Comparison of ENCODE assay signal across 11 mouse cellular contexts in the genomic region with DNA sequence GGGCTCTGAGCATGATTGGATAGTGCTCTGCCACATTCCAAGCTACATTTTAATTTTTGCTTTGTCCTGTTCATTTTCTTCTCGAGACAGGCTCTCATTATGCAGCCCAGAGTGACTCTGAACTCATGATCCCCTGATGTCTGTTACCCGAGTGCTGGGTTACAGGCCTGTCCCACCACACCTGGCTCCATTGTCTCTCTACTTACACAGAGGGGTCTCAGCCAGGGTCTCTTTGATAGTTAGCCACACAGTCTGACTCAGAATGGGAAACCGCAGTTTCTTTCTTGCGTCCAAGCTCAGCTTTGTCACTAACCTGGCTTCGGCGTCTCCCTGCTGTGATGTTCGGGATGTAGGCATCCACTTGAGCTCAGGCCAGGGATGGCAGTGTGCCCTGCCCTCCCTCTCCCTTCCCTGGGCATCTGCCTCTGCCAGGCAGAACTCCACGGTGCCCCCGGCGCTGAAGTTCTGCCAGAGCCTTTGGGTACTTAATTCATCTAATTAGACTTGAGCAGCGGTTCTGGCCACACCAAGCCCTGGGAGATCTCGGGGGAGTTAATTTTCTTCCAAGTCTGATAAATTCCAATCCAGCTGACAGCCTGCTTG. TPM values are rescaled to one million over a fixed set of nuclear protein-coding genes. Genes with fewer than 3 reads are reported as not detected.
DNase-seq lines count a peak whose midpoint lies in the region; ATAC-seq lines count a peak whose summit lies in the region.
"Had no signal": no experiment of that assay in that cellular context is flagged by ENCODE, and none has a peak within 500 bp of the region (broad histone marks: within the 10 kb centered on the region; RNA-seq: fewer than 3 reads in every experiment).

No protein-coding gene starts in this region.

- H3K9me3 ChIP-seq in hindbrain, embryonic 12.5 days (replicated peaks), result no peaks in the 10 kb centered on the region
- H3K9me3 ChIP-seq in midbrain, embryonic 12.5 days, result no peaks in the 10 kb centered on the region
- no peaks in the 10 kb centered on the region for H3K9me3 ChIP-seq in kidney, embryonic 16.5 days (ENCODE audit: low read length)
- H3K9me3 ChIP-seq: embryonic facial prominence, embryonic 15.5 days had no signal

- H3K9ac ChIP-seq in hindbrain, embryonic 12.5 days, result no peak overlapping the region
- no peak overlapping the region for H3K9ac ChIP-seq in midbrain, embryonic 12.5 days (replicated peaks)
- H3K9ac ChIP-seq in kidney, embryonic 16.5 days (replicated peaks; ENCODE audit: low read length), result no peak overlapping the region
- H3K9ac ChIP-seq: embryonic facial prominence, embryonic 15.5 days had no signal

- no peak overlapping the region for H3K4me2 ChIP-seq in hindbrain, embryonic 12.5 days (replicated peaks)
- no peak overlapping the region for H3K4me2 ChIP-seq in midbrain, embryonic 12.5 days (replicated peaks)
- no peak overlapping the region for H3K4me2 ChIP-seq in kidney, embryonic 16.5 days (replicated peaks; ENCODE audit: low read depth, low read length)
- H3K4me2 ChIP-seq: embryonic facial prominence, embryonic 15.5 days had no signal

- no peak for ATAC-seq in hindbrain, embryonic 12.5 days (ENCODE audit: low FRiP score)
- no peak for ATAC-seq in midbrain, embryonic 12.5 days (ENCODE audit: low FRiP score, low read depth)
- ATAC-seq in kidney, embryonic 16.5 days (ENCODE audit: low FRiP score, low TSS enrichment), result no peak

- H3K4me3 ChIP-seq in hindbrain, embryonic 12.5 days, result no peak overlapping the region
- no peak overlapping the region for H3K4me3 ChIP-seq in midbrain, embryonic 12.5 days
- H3K4me3 ChIP-seq in kidney, embryonic 16.5 days (ENCODE audit: low read length), result no peak overlapping the region
- H3K4me3 ChIP-seq: embryonic facial prominence, embryonic 15.5 days had no signal

- 57% methylated on average over 12 of the region's 12 CpGs for WGBS in hindbrain, embryonic 12.5 days
- 59% methylated on average over 12 of the region's 12 CpGs for WGBS in midbrain, embryonic 12.5 days
- WGBS in kidney, embryonic 16.5 days, result 74% methylated on average over 12 of the region's 12 CpGs

- H3K4me1 ChIP-seq in hindbrain, embryonic 12.5 days, result peaks cover 30% of the 10 kb centered on the region
- peaks cover 30% of the 10 kb centered on the region for H3K4me1 ChIP-seq in midbrain, embryonic 12.5 days
- H3K4me1 ChIP-seq in kidney, embryonic 16.5 days (ENCODE audit: insufficient read depth, low read length), result no peaks in the 10 kb centered on the region

- DNase-seq in cerebellum, adult 18-20 months, result peak; percentile 42 to 52
- DNase-seq in cerebellum, adult 11 months, result no peak
- DNase-seq in Muller cell, postnatal 12 days (ENCODE audit: inconsistent ontology term), result peak; percentile 99
- DNase-seq in spleen, postnatal 14 days (ENCODE audit: low spot score in 2 of 2), result no peak
- DNase-seq in kidney, postnatal 10 days, result no peak
- DNase-seq: B cell, adult 2 months; thymus, adult 18-20 months had no signal

- 0 out of 2 replicates have a peak overlapping the region, but pooled peaks have one; percentile 30 for H3K27ac ChIP-seq in hindbrain, embryonic 12.5 days
- H3K27ac ChIP-seq in midbrain, embryonic 12.5 days (replicated peaks), result peak overlapping the region; percentile 25; the same call in 1 of the 2 replicates
- H3K27ac ChIP-seq in kidney, embryonic 16.5 days (ENCODE audit: low read length), result no peak overlapping the region
- H3K27ac ChIP-seq: embryonic facial prominence, embryonic 15.5 days had no signal

- no peaks in the 10 kb centered on the region for H3K36me3 ChIP-seq in hindbrain, embryonic 12.5 days
- no peaks in the 10 kb centered on the region for H3K36me3 ChIP-seq in midbrain, embryonic 12.5 days
- no peaks in the 10 kb centered on the region for H3K36me3 ChIP-seq in kidney, embryonic 16.5 days (ENCODE audit: insufficient read depth, low read length)
- H3K36me3 ChIP-seq: embryonic facial prominence, embryonic 15.5 days had no signal

- peaks cover 13% of the 10 kb centered on the region for H3K27me3 ChIP-seq in hindbrain, embryonic 12.5 days
- H3K27me3 ChIP-seq in midbrain, embryonic 12.5 days, result peaks cover 11% of the 10 kb centered on the region
- peaks cover 4% of the 10 kb centered on the region; the same call in 1 of the 2 replicates for H3K27me3 ChIP-seq in kidney, embryonic 16.5 days (ENCODE audit: insufficient read depth, low read length)

RNA-seq across cellular contexts. Expression of a gene that starts 20.6 kb away (rescaled TPM):
- polyA plus RNA-seq in hindbrain, embryonic 12.5 days (2016; fragmentation: Nextera tagmentation; extraction: Ambion mirVana), result 16.0 and 16.2 TPM in 2 replicates
- polyA plus RNA-seq in midbrain, embryonic 12.5 days (2016; fragmentation: Nextera tagmentation; extraction: Ambion mirVana), result 12.2 and 14.6 TPM in 2 replicates
- polyA plus RNA-seq in kidney, embryonic 16.5 days (2015; fragmentation: Nextera tagmentation; extraction: Ambion mirVana), result 0.72 and 0.77 TPM in 2 replicates

Comparison
In these comparisons a context has a peak if more than half of its experiments do, and no peak if none do; other contexts are left out.
1. DNase-seq: peak in cerebellum, adult 18-20 months (2 of 2) and Muller cell, postnatal 12 days (single experiment); none in cerebellum, adult 11 months (single experiment), spleen, postnatal 14 days (0 of 2) and kidney, postnatal 10 days (single experiment).